7 mouse cellular contexts compared by ENCODE assay signal in genomic region chr10:80054911-80055310, GRCm38 (mm10). TPM values are rescaled to one million over a fixed set of nuclear protein-coding genes. Genes with fewer than 3 reads are reported as not detected.
DNase-seq lines count a peak whose midpoint lies in the region; ATAC-seq and TF ChIP-seq lines count a peak whose summit lies in the region.
"Not testable (repeated sequence)": the region's sequence is repeated elsewhere in the genome, so short reads cannot be mapped to it uniquely, and the experiment has no call there.

No protein-coding gene starts in this region.

- peak overlapping the region; percentile 90 for H3K4me3 ChIP-seq in brown adipose tissue, adult 24 weeks (ENCODE audit: insufficient read depth, low read depth, low read length)
- H3K4me3 ChIP-seq in embryonic fibroblast, embryonic 13.5 days (ENCODE audit: insufficient read depth, low read length): peak overlapping the region; percentile 80
- peak overlapping the region; percentile 68 for H3K4me3 ChIP-seq in heart, embryonic 12.5 days
- peak overlapping the region; percentile 81 for H3K4me3 ChIP-seq in intestine, embryonic 14.5 days (ENCODE audit: low read depth, low read length)
- H3K4me3 ChIP-seq in limb, embryonic 12.5 days (replicated peaks): peak overlapping the region; percentile 89
- H3K4me3 ChIP-seq in lung, embryonic 15.5 days: peak overlapping the region; percentile 87
- peak overlapping the region; percentile 66 for H3K4me3 ChIP-seq in neural tube, embryonic 11.5 days (ENCODE audit: low read depth, low read length)

- H3K27me3 ChIP-seq in heart, embryonic 12.5 days (replicated peaks); intestine, embryonic 14.5 days (replicated peaks; ENCODE audit: control insufficient read depth, insufficient read depth, low read length); limb, embryonic 12.5 days; lung, embryonic 15.5 days; neural tube, embryonic 11.5 days (ENCODE audit: control insufficient read depth, insufficient read depth, low read length): not testable (repeated sequence)

- not testable (repeated sequence) for TF ChIP-seq CTCF in embryonic fibroblast, embryonic 13.5 days (IDR thresholded peaks at IDR 0.05; ENCODE audit: borderline replicate concordance, insufficient read depth, low read length)

- peak overlapping the region; percentile 69; the same call in 1 of the 2 replicates for H3K27ac ChIP-seq in brown adipose tissue, adult 24 weeks (replicated peaks; ENCODE audit: low read depth, low read length)
- not testable (repeated sequence) for H3K27ac ChIP-seq in embryonic fibroblast, embryonic 13.5 days (ENCODE audit: insufficient read depth, low read length); intestine, embryonic 14.5 days (ENCODE audit: low read depth); limb, embryonic 12.5 days; lung, embryonic 15.5 days; neural tube, embryonic 11.5 days (ENCODE audit: low read depth, low read length)
- H3K27ac ChIP-seq in heart, embryonic 12.5 days (ENCODE audit: poor library complexity, severe bottlenecking): peak overlapping the region; percentile 97; the same call in 1 of the 2 replicates

- H3K4me2 ChIP-seq in heart, embryonic 12.5 days: peak overlapping the region; percentile 81
- peak overlapping the region; percentile 64 for H3K4me2 ChIP-seq in intestine, embryonic 14.5 days (ENCODE audit: low read length)
- peak overlapping the region; percentile 77 for H3K4me2 ChIP-seq in limb, embryonic 12.5 days
- H3K4me2 ChIP-seq in lung, embryonic 15.5 days: peak overlapping the region; percentile 82
- peak overlapping the region; percentile 82 for H3K4me2 ChIP-seq in neural tube, embryonic 11.5 days (ENCODE audit: low read depth)

- 22% methylated on average over 3 of the region's 3 CpGs for WGBS in heart, embryonic 12.5 days
- WGBS in intestine, embryonic 14.5 days: 14% methylated on average over 2 of the region's 3 CpGs
- 38% methylated on average over 3 of the region's 3 CpGs for WGBS in limb, embryonic 12.5 days
- 16% methylated on average over 3 of the region's 3 CpGs for WGBS in lung, embryonic 15.5 days
- 37% methylated on average over 3 of the region's 3 CpGs for WGBS in neural tube, embryonic 11.5 days

- peak overlapping the region; percentile 86 for H3K9ac ChIP-seq in heart, embryonic 12.5 days
- H3K9ac ChIP-seq in intestine, embryonic 14.5 days (ENCODE audit: low read length): peak overlapping the region; percentile 94
- H3K9ac ChIP-seq in limb, embryonic 12.5 days (replicated peaks): peak overlapping the region; percentile 92
- H3K9ac ChIP-seq in lung, embryonic 15.5 days: peak overlapping the region; percentile 86
- peak overlapping the region; percentile 89 for H3K9ac ChIP-seq in neural tube, embryonic 11.5 days (ENCODE audit: low read length)

- not testable (repeated sequence) for H3K9me3 ChIP-seq in heart, embryonic 12.5 days (replicated peaks); intestine, embryonic 14.5 days (ENCODE audit: control insufficient read depth, low read length); limb, embryonic 12.5 days; lung, embryonic 15.5 days; neural tube, embryonic 11.5 days (ENCODE audit: control insufficient read depth, low read length)

- peaks cover 46% of the 10 kb centered on the region for H3K36me3 ChIP-seq in heart, embryonic 12.5 days
- H3K36me3 ChIP-seq in intestine, embryonic 14.5 days (ENCODE audit: control insufficient read depth, insufficient read depth, low read length): peaks cover 38% of the 10 kb centered on the region
- peaks cover 48% of the 10 kb centered on the region for H3K36me3 ChIP-seq in limb, embryonic 12.5 days
- peaks cover 41% of the 10 kb centered on the region for H3K36me3 ChIP-seq in lung, embryonic 15.5 days
- peaks cover 10% of the 10 kb centered on the region for H3K36me3 ChIP-seq in neural tube, embryonic 11.5 days (ENCODE audit: control insufficient read depth, insufficient read depth, low read length)

- ATAC-seq in heart, embryonic 12.5 days (ENCODE audit: insufficient number of reproducible peaks, low FRiP score); intestine, embryonic 14.5 days (replicated peaks; ENCODE audit: low FRiP score, low TSS enrichment, low read depth); limb, embryonic 12.5 days (ENCODE audit: insufficient number of reproducible peaks, insufficient read depth, low FRiP score, low TSS enrichment, low read depth); lung, embryonic 15.5 days (ENCODE audit: borderline replicate concordance, extremely low read depth, low FRiP score, low TSS enrichment); neural tube, embryonic 11.5 days (ENCODE audit: insufficient read depth, low FRiP score, low TSS enrichment): not testable (repeated sequence)

- H3K4me1 ChIP-seq in brown adipose tissue, adult 24 weeks (ENCODE audit: control insufficient read depth, insufficient read depth, insufficient read length, low read length): peaks cover 27% of the 10 kb centered on the region
- not testable (repeated sequence) for H3K4me1 ChIP-seq in embryonic fibroblast, embryonic 13.5 days (ENCODE audit: control insufficient read depth, insufficient read depth, low read length); neural tube, embryonic 11.5 days (ENCODE audit: control insufficient read depth, insufficient read depth, low read length)
- peaks cover 41% of the 10 kb centered on the region for H3K4me1 ChIP-seq in heart, embryonic 12.5 days (replicated peaks)
- H3K4me1 ChIP-seq in intestine, embryonic 14.5 days (replicated peaks; ENCODE audit: control insufficient read depth, insufficient read depth, low read length): peaks cover 34% of the 10 kb centered on the region
- peaks cover 18% of the 10 kb centered on the region for H3K4me1 ChIP-seq in limb, embryonic 12.5 days (replicated peaks)
- H3K4me1 ChIP-seq in lung, embryonic 15.5 days: peaks cover 39% of the 10 kb centered on the region

- DNase-seq in intestine, embryonic 14.5 days (ENCODE audit: low spot score); neural tube, embryonic 11.5 days (ENCODE audit: low spot score): not testable (repeated sequence)

- not testable (repeated sequence) for TF ChIP-seq POLR2A in embryonic fibroblast, embryonic 13.5 days (IDR thresholded peaks at IDR 0.05; ENCODE audit: low read depth, low read length)

RNA-seq across cellular contexts. Expression of gene Gpx4, which starts 7.9 kb away (rescaled TPM):
- 2,282 and 3,621 TPM in 2 replicates for polyA plus RNA-seq in brown adipose tissue, adult 24 weeks (2012; ENCODE audit: insufficient read depth, insufficient read length, missing spikeins)
- polyA plus RNA-seq in embryonic fibroblast, embryonic 13.5 days (2011; ENCODE audit: insufficient read length, low read depth, missing spikeins): 214 and 217 TPM in 2 replicates
- polyA plus RNA-seq in heart, embryonic 12.5 days (2016; fragmentation: Nextera tagmentation; extraction: Ambion mirVana): 677 and 717 TPM in 2 replicates
- polyA plus RNA-seq in intestine, embryonic 14.5 days (2014; fragmentation: Nextera tagmentation; extraction: Ambion mirVana): 607 and 623 TPM in 2 replicates
- polyA plus RNA-seq in limb, embryonic 12.5 days (2016; fragmentation: Nextera tagmentation; extraction: Ambion mirVana): 463 and 494 TPM in 2 replicates
- 523 and 535 TPM in 2 replicates for polyA plus RNA-seq in lung, embryonic 15.5 days (2015; fragmentation: Nextera tagmentation; extraction: Ambion mirVana)
- polyA plus RNA-seq in neural tube, embryonic 11.5 days (2014; fragmentation: Nextera tagmentation; extraction: Ambion mirVana): 540 and 570 TPM in 2 replicates

RNA-seq across cellular contexts. Expression of gene Polr2e, which starts 15.3 kb away (rescaled TPM):
- 78.3 and 85.8 TPM in 2 replicates for polyA plus RNA-seq in brown adipose tissue, adult 24 weeks (2012; ENCODE audit: insufficient read depth, insufficient read length, missing spikeins)
- polyA plus RNA-seq in embryonic fibroblast, embryonic 13.5 days (2011; ENCODE audit: insufficient read length, low read depth, missing spikeins): 46.3 and 61.0 TPM in 2 replicates
- polyA plus RNA-seq in heart, embryonic 12.5 days (2016; fragmentation: Nextera tagmentation; extraction: Ambion mirVana): 132 and 135 TPM in 2 replicates
- 255 and 274 TPM in 2 replicates for polyA plus RNA-seq in intestine, embryonic 14.5 days (2014; fragmentation: Nextera tagmentation; extraction: Ambion mirVana)
- polyA plus RNA-seq in limb, embryonic 12.5 days (2016; fragmentation: Nextera tagmentation; extraction: Ambion mirVana): 241 and 251 TPM in 2 replicates
- polyA plus RNA-seq in lung, embryonic 15.5 days (2015; fragmentation: Nextera tagmentation; extraction: Ambion mirVana): 223 and 225 TPM in 2 replicates
- polyA plus RNA-seq in neural tube, embryonic 11.5 days (2014; fragmentation: Nextera tagmentation; extraction: Ambion mirVana): 222 and 234 TPM in 2 replicates

RNA-seq across cellular contexts. Expression of gene Arhgap45, which starts 38.5 kb away (rescaled TPM):
- polyA plus RNA-seq in brown adipose tissue, adult 24 weeks (2012; ENCODE audit: insufficient read depth, insufficient read length, missing spikeins): 1.8 and 2.6 TPM in 2 replicates
- 1.7 and 3.1 TPM in 2 replicates for polyA plus RNA-seq in embryonic fibroblast, embryonic 13.5 days (2011; ENCODE audit: insufficient read length, low read depth, missing spikeins)
- polyA plus RNA-seq in heart, embryonic 12.5 days (2016; fragmentation: Nextera tagmentation; extraction: Ambion mirVana): 7.5 and 8.5 TPM in 2 replicates
- polyA plus RNA-seq in intestine, embryonic 14.5 days (2014; fragmentation: Nextera tagmentation; extraction: Ambion mirVana): 6.8 and 8.0 TPM in 2 replicates
- 12.5 and 12.6 TPM in 2 replicates for polyA plus RNA-seq in limb, embryonic 12.5 days (2016; fragmentation: Nextera tagmentation; extraction: Ambion mirVana)
- 16.8 and 19.8 TPM in 2 replicates for polyA plus RNA-seq in lung, embryonic 15.5 days (2015; fragmentation: Nextera tagmentation; extraction: Ambion mirVana)
- 4.6 and 4.9 TPM in 2 replicates for polyA plus RNA-seq in neural tube, embryonic 11.5 days (2014; fragmentation: Nextera tagmentation; extraction: Ambion mirVana)

RNA-seq across cellular contexts. Expression of gene Sbno2, which starts 50.5 kb away (rescaled TPM):
- polyA plus RNA-seq in brown adipose tissue, adult 24 weeks (2012; ENCODE audit: insufficient read depth, insufficient read length, missing spikeins): 14.3 and 16.2 TPM in 2 replicates
- polyA plus RNA-seq in embryonic fibroblast, embryonic 13.5 days (2011; ENCODE audit: insufficient read length, low read depth, missing spikeins): 50.7 and 53.5 TPM in 2 replicates
- 13.0 and 14.6 TPM in 2 replicates for polyA plus RNA-seq in heart, embryonic 12.5 days (2016; fragmentation: Nextera tagmentation; extraction: Ambion mirVana)
- polyA plus RNA-seq in intestine, embryonic 14.5 days (2014; fragmentation: Nextera tagmentation; extraction: Ambion mirVana): 14.1 TPM in 2 replicates
- polyA plus RNA-seq in limb, embryonic 12.5 days (2016; fragmentation: Nextera tagmentation; extraction: Ambion mirVana): 13.9 and 14.4 TPM in 2 replicates
- polyA plus RNA-seq in lung, embryonic 15.5 days (2015; fragmentation: Nextera tagmentation; extraction: Ambion mirVana): 15.5 and 16.6 TPM in 2 replicates
- polyA plus RNA-seq in neural tube, embryonic 11.5 days (2014; fragmentation: Nextera tagmentation; extraction: Ambion mirVana): 11.3 and 11.9 TPM in 2 replicates

RNA-seq across cellular contexts. Expression of gene Abca7, which starts 58.6 kb away (rescaled TPM):
- polyA plus RNA-seq in brown adipose tissue, adult 24 weeks (2012; ENCODE audit: insufficient read depth, insufficient read length, missing spikeins): 5.1 and 5.4 TPM in 2 replicates
- polyA plus RNA-seq in embryonic fibroblast, embryonic 13.5 days (2011; ENCODE audit: insufficient read length, low read depth, missing spikeins): 3.5 and 4.0 TPM in 2 replicates
- polyA plus RNA-seq in heart, embryonic 12.5 days (2016; fragmentation: Nextera tagmentation; extraction: Ambion mirVana): 4.5 and 5.1 TPM in 2 replicates
- polyA plus RNA-seq in intestine, embryonic 14.5 days (2014; fragmentation: Nextera tagmentation; extraction: Ambion mirVana): 3.7 and 3.8 TPM in 2 replicates
- polyA plus RNA-seq in limb, embryonic 12.5 days (2016; fragmentation: Nextera tagmentation; extraction: Ambion mirVana): 2.1 and 2.3 TPM in 2 replicates
- polyA plus RNA-seq in lung, embryonic 15.5 days (2015; fragmentation: Nextera tagmentation; extraction: Ambion mirVana): 3.5 and 4.3 TPM in 2 replicates
- 4.3 and 7.0 TPM in 2 replicates for polyA plus RNA-seq in neural tube, embryonic 11.5 days (2014; fragmentation: Nextera tagmentation; extraction: Ambion mirVana)
